Mouse (Mus musculus) mammary gland, adult 2 months (tissue): ENCODE measurements around the gene Psme2. TPM values are rescaled to one million over a fixed set of nuclear protein-coding genes. Genes with fewer than 3 reads are reported as not detected.

ENCODE experiments used
- polyA plus RNA-seq: library from polyadenylated mRNA; depleted of rRNA; stranded (reverse); fragments of >200 nt; gene quantifications from 2 replicates; pipeline ENCODE4 v1.2.3, GENCODE M21; 2012; ENCODE audit warnings: low replicate concordance; rRNA removed

Psme2 gene
- polyA plus RNA-seq, result 82.9 and 83.0 TPM in 2 replicates

DNA sequence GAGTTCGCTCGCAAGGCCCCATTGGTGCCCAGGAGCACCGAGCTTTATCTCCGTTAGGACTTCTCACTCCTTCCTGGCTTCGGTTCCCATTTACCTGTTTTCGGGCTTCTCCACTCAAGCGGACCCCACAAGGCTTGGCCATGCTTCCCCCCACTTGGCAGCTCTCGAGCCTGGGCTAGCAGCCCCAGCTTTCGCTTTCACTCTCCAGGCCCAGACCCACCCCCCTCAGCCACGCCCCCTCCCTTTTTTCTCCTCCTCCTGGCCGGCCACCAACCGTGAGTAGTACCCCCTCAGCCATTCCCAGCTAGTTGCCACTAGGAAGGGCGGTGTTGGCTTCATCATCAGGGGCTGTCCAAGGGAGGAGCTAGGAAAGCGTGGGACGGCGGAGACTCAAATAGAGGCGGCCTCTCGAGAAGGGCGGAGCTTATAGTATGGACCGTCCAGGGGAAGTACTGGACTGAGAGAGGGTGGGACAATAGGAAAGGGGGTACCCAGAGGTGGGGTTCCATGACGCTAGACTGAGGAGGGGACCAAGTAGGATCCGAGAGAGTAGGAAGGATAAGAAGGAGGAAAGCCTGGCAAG lies at the start of gene Psme2:
Gene Psme2 (minus strand): TSS at position 366 of the 583 bp plus-strand sequence.

DNA sequence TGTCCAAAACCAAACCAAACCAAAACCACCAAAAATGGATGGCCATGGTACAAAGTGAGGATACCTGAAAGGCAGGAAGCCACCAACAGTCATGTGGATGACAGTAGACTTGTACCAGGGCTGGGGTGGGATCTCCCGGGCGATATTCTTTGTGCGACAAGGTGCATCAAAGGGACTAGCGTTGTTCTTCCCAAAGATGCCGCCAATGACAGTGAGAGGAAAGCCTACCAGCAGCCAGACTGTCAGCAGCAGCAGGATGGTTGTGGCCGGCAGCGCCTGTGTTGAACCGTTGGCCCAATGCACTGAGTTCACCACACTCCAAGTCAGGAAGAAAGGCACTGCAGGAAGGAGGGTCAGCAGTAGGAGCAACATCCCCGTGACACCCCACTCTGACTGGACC lies 46.9 kb upstream of the Psme2 start, which contains the start of gene Gm49378:
Gene Gm49378 (minus strand): TSS at position 101 of the 400 bp plus-strand sequence.

GRCm38 (mm10) chr14:55635523-55636007 lies 44.7 kb upstream of the Psme2 start, which contains the start of gene Ipo4:
TSS of gene Ipo4 (minus strand) at chr14:55635957.

DNA sequence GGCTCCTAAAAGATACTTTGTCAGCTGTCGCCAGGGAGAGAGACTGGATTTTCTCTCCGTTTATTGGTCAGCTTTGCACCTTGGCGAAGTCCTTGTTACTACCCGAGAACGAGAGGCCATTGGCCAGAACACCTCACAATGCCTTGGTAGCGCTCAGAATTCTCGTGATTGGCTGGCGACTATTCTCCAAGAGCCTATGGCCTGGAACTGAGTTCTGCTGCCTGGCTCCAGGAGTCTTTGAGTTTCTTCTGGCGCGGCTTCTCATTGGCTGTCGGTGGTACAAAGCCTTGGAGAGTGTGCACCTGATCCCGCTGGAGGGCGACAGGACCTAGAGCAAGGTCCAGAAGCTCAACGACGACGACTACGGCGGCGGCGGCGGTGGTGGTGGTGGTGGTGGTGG lies 26.9 kb upstream of the Psme2 start, which contains the start of gene Rec8:
Gene Rec8 (plus strand): TSS at position 216 of the 400 bp plus-strand sequence.

GRCm38 (mm10) chr14:55603271-55603632 lies 12.3 kb upstream of the Psme2 start, which contains the start of gene Irf9:
TSS of gene Irf9 (plus strand) at chr14:55603571.

GRCm38 (mm10) chr14:55591331-55591891 lies 498 bp upstream of the Psme2 start, which contains the start of gene Rnf31:
TSS of gene Rnf31 (plus strand) at chr14:55591708.

GRCm38 (mm10) chr14:55584702-55585565 lies 6.0 kb downstream of the Psme2 start, which contains the start of gene Emc9:
TSS of gene Emc9 (minus strand) at chr14:55585302.

GRCm38 (mm10) chr14:55577871-55578667 lies 12.8 kb downstream of the Psme2 start, which contains the start of gene Psme1:
TSS of gene Psme1 (plus strand) at chr14:55578123.

DNA sequence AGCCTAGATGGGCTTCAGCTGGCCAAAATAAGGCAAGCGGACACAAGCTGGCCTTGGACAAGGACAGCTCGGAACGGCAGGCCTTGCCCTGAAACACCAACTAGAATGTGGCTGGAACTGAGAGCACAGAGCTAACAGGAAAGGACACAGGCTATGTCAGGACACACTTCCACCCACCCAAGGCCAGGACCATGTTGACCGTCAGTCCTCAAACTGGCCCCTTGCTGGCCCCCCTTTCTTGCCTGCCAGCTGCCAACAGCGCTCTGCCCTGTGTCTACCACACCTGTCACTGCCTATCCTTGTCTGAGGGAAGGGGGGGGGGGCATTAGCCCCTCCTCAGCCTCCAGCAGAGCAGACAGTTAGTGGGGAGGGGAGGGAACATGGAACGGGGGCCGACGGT lies 15.6 kb downstream of the Psme2 start, which contains the start of gene Fitm1:
Gene Fitm1 (plus strand): TSS at position 316 of the 400 bp plus-strand sequence.

GRCm38 (mm10) chr14:55560202-55561073 lies 30.5 kb downstream of the Psme2 start, which contains the start of gene A730061H03Rik:
TSS of gene A730061H03Rik (minus strand) at chr14:55560406.

DNA sequence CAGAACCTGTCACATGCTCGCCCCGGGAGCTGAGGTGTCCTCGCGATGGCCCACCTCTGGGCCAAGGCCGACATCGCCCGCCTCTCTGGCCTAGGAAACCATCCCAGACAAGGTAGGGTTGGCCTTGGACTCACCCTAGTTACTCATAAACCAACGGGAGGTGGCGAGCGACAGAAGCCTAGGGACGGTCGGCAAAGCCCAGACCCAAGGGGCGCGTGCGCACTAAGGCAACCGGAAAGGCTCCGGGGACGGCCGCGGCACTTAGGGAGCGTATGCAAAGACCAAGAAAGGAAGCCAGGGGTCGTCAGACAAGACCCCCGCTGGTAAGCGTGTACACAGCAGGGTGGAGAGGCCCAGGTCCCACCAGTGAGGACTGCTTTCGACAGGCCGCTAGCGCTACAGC lies 31.1 kb downstream of the Psme2 start, which contains the start of gene Dcaf11:
Gene Dcaf11 (plus strand): TSS at position 208 of the 403 bp plus-strand sequence.

GRCm38 (mm10) chr14:55540067-55540786 lies 50.7 kb downstream of the Psme2 start, which contains the start of gene Pck2:
TSS of gene Pck2 (plus strand) at chr14:55540266.

Other genes with a start within 250 kb of the Psme2 start
- 37.4 and 44.9 TPM in 2 replicates for gene Dhrs4, start 112.4 kb downstream of the Psme2 start, polyA plus RNA-seq
- gene Carmil3, start 100.5 kb downstream of the Psme2 start, polyA plus RNA-seq, result 4.7 and 7.6 TPM in 2 replicates
- 0.04 and 0.06 TPM in 2 replicates for gene Cpne6, start 80.7 kb downstream of the Psme2 start, polyA plus RNA-seq
- gene Nrl, start 66.1 kb downstream of the Psme2 start, polyA plus RNA-seq, result not detected in 2 replicates
- 48.9 and 49.2 TPM in 2 replicates for gene Pck2, start 50.8 kb downstream of the Psme2 start, polyA plus RNA-seq
- gene Dcaf11, start 31.1 kb downstream of the Psme2 start, polyA plus RNA-seq, result 81.8 and 97.0 TPM in 2 replicates
- gene A730061H03Rik, start 30.7 kb downstream of the Psme2 start, polyA plus RNA-seq, result 3.3 and 3.4 TPM in 2 replicates
- gene Fitm1, start 15.5 kb downstream of the Psme2 start, polyA plus RNA-seq, result 1.3 and 183 TPM in 2 replicates
- gene Psme1, start 13.0 kb downstream of the Psme2 start, polyA plus RNA-seq, result 108 and 126 TPM in 2 replicates
- 46.8 and 63.8 TPM in 2 replicates for gene Emc9, start 5.8 kb downstream of the Psme2 start, polyA plus RNA-seq
- gene Rnf31, start 595 bp upstream of the Psme2 start, polyA plus RNA-seq, result 45.2 and 55.3 TPM in 2 replicates
- gene Irf9, start 12.5 kb upstream of the Psme2 start, polyA plus RNA-seq, result 87.7 and 150 TPM in 2 replicates
- gene Rec8, start 26.9 kb upstream of the Psme2 start, polyA plus RNA-seq, result 1.1 and 1.5 TPM in 2 replicates
- 86.3 and 113 TPM in 2 replicates for gene Ipo4, start 44.8 kb upstream of the Psme2 start, polyA plus RNA-seq
- 12.4 and 13.1 TPM in 2 replicates for gene Gm49378, start 46.8 kb upstream of the Psme2 start, polyA plus RNA-seq
- 79.9 and 86.5 TPM in 2 replicates for gene Tm9sf1, start 52.7 kb upstream of the Psme2 start, polyA plus RNA-seq
- 1.1 and 1.4 TPM in 2 replicates for gene Tssk4, start 59.1 kb upstream of the Psme2 start, polyA plus RNA-seq
- gene Mdp1, start 69.4 kb upstream of the Psme2 start, polyA plus RNA-seq, result 15.3 and 24.6 TPM in 2 replicates
- gene Gmpr2, start 80.8 kb upstream of the Psme2 start, polyA plus RNA-seq, result 12.7 and 32.2 TPM in 2 replicates
- gene Nedd8, start 81.0 kb upstream of the Psme2 start, polyA plus RNA-seq, result 210 and 446 TPM in 2 replicates
- gene Tinf2, start 90.7 kb upstream of the Psme2 start, polyA plus RNA-seq, result 12.8 and 15.9 TPM in 2 replicates
- gene Tgm1, start 122.8 kb upstream of the Psme2 start, polyA plus RNA-seq, result 8.3 and 10.6 TPM in 2 replicates
- 51.2 and 52.9 TPM in 2 replicates for gene Rabggta, start 131.2 kb upstream of the Psme2 start, polyA plus RNA-seq
- 75.4 and 104 TPM in 2 replicates for gene Dhrs1, start 154.6 kb upstream of the Psme2 start, polyA plus RNA-seq
- gene Nop9, start 154.6 kb upstream of the Psme2 start, polyA plus RNA-seq, result 16.8 and 28.9 TPM in 2 replicates
- 2.9 and 3.4 TPM in 2 replicates for gene Cideb, start 167.3 kb upstream of the Psme2 start, polyA plus RNA-seq
- 0.29 and 0.34 TPM in 2 replicates for gene Ltb4r2, start 170.3 kb upstream of the Psme2 start, polyA plus RNA-seq
- 5.1 and 7.6 TPM in 2 replicates for gene Ltb4r1, start 174.8 kb upstream of the Psme2 start, polyA plus RNA-seq
- gene Adcy4, start 193.0 kb upstream of the Psme2 start, polyA plus RNA-seq, result 41.0 and 55.8 TPM in 2 replicates
- 21.9 and 26.5 TPM in 2 replicates for gene Ripk3, start 197.8 kb upstream of the Psme2 start, polyA plus RNA-seq
- 28.1 and 37.1 TPM in 2 replicates for gene Nfatc4, start 232.0 kb upstream of the Psme2 start, polyA plus RNA-seq